Mouse (Mus musculus) leukemia stem cell, adult 10-12 weeks (primary cell): ENCODE data around the gene Olfr113. TPM values are rescaled to one million over a fixed set of nuclear protein-coding genes. Genes with fewer than 3 reads are reported as not detected.

Experiments used
- polyA plus RNA-seq: library from polyadenylated mRNA; stranded (reverse); fragments of >175 nt; gene quantifications from 2 replicates; pipeline ENCODE4 v1.2.3, GENCODE M21; 2012; ENCODE audit warnings: low replicate concordance

Gene Olfr113
- not detected in 2 replicates for polyA plus RNA-seq

GRCm38 (mm10) chr17:37577563-37577962 is at the start of gene Olfr113:
TSS of gene Olfr113 (minus strand) at chr17:37577663.

GRCm38 (mm10) chr17:37627009-37627408 is 49.5 kb upstream of the Olfr113 start, which contains the start of the genes Olfr115 and Olfr116:
TSS of gene Olfr115 (minus strand) at chr17:37627109.
TSS of gene Olfr116 (minus strand) at chr17:37627199.

GRCm38 (mm10) chr17:37592643-37593042 is 15.2 kb upstream of the Olfr113 start, which contains the start of gene Olfr114:
TSS of gene Olfr114 (minus strand) at chr17:37592743.

GRCm38 (mm10) chr17:37569351-37569750 is 8.1 kb downstream of the Olfr113 start, which contains the start of gene Olfr112:
TSS of gene Olfr112 (minus strand) at chr17:37569451.

Other genes with a start within 250 kb of the Olfr113 start
- gene Olfr103, start 238.0 kb downstream of the Olfr113 start, polyA plus RNA-seq: not detected in 2 replicates
- gene Olfr104-ps, start 218.1 kb downstream of the Olfr113 start, polyA plus RNA-seq: not detected in 2 replicates
- gene Olfr105-ps, start 198.6 kb downstream of the Olfr113 start, polyA plus RNA-seq: not detected in 2 replicates
- not detected in 2 replicates for gene Olfr106-ps, start 187.3 kb downstream of the Olfr113 start, polyA plus RNA-seq
- gene Olfr107, start 178.4 kb downstream of the Olfr113 start, polyA plus RNA-seq: not detected in 2 replicates
- gene Olfr108, start 132.2 kb downstream of the Olfr113 start, polyA plus RNA-seq: not detected in 2 replicates
- not detected in 2 replicates for gene Olfr109, start 118.7 kb downstream of the Olfr113 start, polyA plus RNA-seq
- not detected in 2 replicates for gene H2-M2, start 94.1 kb downstream of the Olfr113 start, polyA plus RNA-seq
- not detected in 2 replicates for gene Olfr110, start 85.2 kb downstream of the Olfr113 start, polyA plus RNA-seq
- not detected in 2 replicates for gene Olfr111, start 69.6 kb downstream of the Olfr113 start, polyA plus RNA-seq
- gene Olfr112, start 8.2 kb downstream of the Olfr113 start, polyA plus RNA-seq: not detected in 2 replicates
- gene Olfr114, start 15.1 kb upstream of the Olfr113 start, polyA plus RNA-seq: 0.18 TPM in 1 of 2 replicates, not detected in the other
- gene Olfr115, start 49.4 kb upstream of the Olfr113 start, polyA plus RNA-seq: not detected in 2 replicates
- gene Olfr116, start 49.5 kb upstream of the Olfr113 start, polyA plus RNA-seq: not detected in 2 replicates
- not detected in 2 replicates for gene Olfr117, start 86.1 kb upstream of the Olfr113 start, polyA plus RNA-seq
- gene Olfr118, start 89.3 kb upstream of the Olfr113 start, polyA plus RNA-seq: 0.19 TPM in 1 of 2 replicates, not detected in the other
- gene Olfr119, start 118.9 kb upstream of the Olfr113 start, polyA plus RNA-seq: not detected in 2 replicates
- not detected in 2 replicates for gene Olfr120, start 144.1 kb upstream of the Olfr113 start, polyA plus RNA-seq
- gene Olfr121, start 171.2 kb upstream of the Olfr113 start, polyA plus RNA-seq: not detected in 2 replicates
- gene Olfr122, start 190.9 kb upstream of the Olfr113 start, polyA plus RNA-seq: not detected in 2 replicates
- gene Olfr123, start 215.9 kb upstream of the Olfr113 start, polyA plus RNA-seq: not detected in 2 replicates
- gene Olfr124, start 222.2 kb upstream of the Olfr113 start, polyA plus RNA-seq: not detected in 2 replicates